Mouse (Mus musculus) lung, postnatal 10 days (tissue): ENCODE results near the gene Sugt1.

Experiments
- DNase-seq: peaks from one replicate; pipeline ENCODE4 v3.0.0; 2021

Sugt1 gene

DNA sequence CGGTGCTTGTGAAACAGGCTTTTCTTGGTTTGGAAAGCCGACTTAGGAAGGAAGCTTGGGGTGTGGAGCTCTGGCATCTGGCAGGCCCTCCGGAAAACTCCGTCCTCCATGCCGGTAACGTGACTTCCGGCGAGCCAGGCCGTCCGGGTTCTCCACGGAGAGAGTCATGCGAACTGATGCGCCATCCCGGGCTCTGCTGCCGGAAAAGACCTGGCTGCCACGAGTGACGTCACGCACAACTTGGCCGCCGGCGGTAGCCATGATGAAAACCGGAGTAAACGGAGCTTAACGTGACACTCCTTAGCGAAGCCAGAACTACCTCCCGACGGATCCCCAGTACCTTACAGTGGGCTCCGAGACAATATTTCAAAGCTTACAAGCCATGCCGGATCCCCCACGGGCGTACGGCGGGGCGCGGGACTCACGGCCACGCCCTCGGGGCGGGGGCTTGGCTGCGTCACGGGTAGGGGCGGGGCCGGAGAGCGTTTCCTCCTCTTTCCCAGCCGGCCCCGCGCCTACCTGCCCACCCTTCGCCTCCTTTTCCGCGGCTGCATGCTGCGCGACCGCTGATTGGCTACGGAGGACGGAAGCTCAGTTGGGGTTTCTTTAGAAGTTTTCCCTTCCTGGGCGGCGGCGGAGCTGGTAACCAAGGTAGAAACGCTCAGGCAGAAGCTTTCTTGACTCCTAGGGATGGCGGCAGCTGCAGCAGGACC is at the start of gene Sugt1:
TSS of gene Sugt1 (plus strand) at position 553 of the 713 bp plus-strand sequence.
- DNase-seq: peak; percentile 97

DNA sequence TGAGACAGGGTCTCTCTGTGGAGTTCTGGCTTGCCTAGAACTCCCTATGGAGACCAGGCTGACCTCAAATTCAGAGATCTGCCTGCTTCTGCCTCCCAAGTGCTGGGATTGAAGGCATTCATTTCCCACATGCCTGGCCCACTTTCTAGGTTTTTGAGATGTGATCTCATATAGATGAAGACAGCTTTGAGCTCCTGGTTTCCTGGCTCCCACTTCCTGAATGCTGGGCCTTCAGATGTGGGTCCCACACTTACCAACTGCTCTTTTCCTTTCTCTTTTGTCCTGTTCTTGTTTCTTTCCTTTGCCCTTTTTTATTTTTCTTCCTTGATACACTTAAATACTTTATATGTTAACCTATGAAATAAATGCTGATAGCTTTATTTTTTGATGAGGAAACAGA is 49.6 kb upstream of the Sugt1 start:
- DNase-seq: no peak

GRCm38 (mm10) chr14:79541606-79542005 is 45.9 kb upstream of the Sugt1 start:
- no peak for DNase-seq

DNA sequence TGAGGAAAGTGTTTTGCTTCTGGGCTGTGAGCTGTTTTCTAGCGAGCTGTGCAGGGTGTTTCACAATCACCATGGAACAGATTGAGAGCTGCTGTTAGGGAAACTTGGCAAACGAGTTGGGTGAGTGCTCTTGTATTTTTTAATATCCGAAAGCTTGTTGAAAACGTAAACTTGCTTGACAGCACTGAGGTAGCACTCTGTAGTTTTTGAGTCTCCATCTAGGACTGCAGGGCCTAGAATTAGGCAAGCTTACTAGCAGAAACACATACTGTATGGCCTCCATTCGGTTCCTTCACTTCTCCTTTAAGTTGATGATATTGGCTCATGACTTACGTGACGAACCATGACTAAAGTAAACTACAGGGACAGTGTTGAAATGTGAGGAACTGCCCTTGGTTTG is 38.1 kb upstream of the Sugt1 start:
- peak; percentile 71 for DNase-seq

DNA sequence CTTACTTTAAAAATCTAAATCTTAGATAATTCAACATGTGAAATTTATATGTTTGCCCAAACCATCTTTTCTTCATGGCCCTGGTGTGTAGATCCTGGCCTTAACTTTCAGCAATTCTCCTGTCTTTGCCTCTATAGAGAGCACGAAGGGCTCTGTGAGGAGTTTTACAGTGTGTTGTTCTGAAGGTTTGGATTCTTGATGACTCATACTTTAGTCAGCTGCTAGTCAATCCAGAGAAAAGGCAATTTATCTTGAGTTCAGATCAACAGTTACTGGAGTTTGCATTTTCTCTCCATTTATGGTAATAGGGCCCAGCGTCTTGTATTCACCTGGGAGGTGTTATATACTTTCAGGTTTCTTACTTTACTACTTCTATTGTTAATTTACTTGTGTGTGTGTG is 35.6 kb upstream of the Sugt1 start:
- DNase-seq: no peak

DNA sequence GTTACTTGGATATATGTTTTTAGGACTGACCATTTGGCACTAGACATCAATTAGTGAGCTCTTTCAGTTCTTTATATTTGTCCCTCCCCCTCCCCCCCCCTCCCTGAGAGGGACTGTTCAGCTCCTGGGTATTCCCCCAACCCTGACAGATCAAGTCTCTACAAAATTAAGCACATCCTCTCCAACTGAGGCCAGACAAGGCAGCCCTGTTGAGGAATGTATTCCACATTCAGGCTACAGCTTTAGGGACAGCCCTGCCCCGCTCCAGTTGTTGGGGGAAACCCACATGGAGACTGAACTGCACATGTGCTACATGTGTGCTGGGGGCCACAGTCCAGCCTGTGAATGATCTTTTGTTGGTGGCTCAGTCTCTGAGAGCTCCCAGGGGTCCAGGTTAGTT is 34.6 kb upstream of the Sugt1 start:
- DNase-seq: no peak

GRCm38 (mm10) chr14:79557796-79558195 is 29.7 kb upstream of the Sugt1 start:
- no peak for DNase-seq

- peak; percentile 83 for DNase-seq
Measured at GRCm38 (mm10) chr14:79562745-79563144, 24.7 kb upstream of the Sugt1 start.

GRCm38 (mm10) chr14:79564784-79565183 is 22.7 kb upstream of the Sugt1 start:
- DNase-seq: no peak

DNA sequence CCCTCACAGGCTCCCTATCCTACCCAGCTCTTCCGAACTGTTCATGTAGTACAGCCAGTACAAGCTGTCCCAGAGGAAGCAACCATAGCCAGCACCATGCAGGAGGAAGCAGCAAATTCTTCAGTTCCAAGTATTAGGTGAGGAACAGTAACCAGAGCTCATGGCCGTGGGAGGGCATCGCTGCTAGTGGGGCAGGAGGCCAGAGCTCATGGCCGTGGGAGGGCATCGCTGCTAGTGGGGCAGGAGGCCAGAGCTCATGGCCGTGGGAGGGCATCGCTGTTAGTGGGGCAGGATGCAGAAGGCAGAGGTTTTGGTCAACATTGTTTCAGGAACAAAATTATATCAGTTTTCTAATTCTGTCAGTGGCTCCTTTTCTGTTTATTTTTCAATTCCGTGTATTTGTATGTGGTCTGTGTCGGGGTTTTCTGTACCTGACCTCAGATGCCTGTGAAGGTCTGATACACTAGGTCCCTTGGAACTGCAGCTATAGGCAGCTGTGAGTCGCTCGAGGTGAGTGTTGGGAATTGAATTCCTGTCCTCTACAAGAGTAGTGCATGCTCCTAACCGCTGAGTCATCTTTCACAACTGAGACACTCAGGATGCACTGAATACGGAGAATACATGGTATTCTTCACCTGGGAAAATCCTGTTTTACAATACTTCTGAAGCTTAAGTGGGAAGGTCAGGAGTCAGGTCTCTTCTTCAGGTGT is 13.9 kb upstream of the Sugt1 start:
- no peak for DNase-seq

DNA sequence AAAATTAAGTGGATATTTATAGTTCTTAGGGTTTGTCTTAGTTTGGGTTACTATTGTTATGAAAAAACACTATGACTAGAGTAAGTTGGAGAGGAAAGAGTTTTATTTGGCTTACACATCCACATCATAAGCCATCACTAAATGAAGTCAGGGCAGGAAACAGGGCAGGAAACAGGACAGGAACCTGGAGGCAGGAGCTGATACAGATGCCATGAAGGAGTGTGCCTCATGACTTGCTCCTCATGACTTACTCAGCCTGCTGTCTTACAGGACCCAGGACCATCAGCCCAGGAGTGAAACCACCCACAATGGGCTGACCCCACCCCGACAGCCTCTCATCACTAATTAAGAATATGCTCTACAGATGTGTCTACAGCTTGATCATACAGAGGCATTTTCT is 13.1 kb upstream of the Sugt1 start:
- DNase-seq: no peak

DNA sequence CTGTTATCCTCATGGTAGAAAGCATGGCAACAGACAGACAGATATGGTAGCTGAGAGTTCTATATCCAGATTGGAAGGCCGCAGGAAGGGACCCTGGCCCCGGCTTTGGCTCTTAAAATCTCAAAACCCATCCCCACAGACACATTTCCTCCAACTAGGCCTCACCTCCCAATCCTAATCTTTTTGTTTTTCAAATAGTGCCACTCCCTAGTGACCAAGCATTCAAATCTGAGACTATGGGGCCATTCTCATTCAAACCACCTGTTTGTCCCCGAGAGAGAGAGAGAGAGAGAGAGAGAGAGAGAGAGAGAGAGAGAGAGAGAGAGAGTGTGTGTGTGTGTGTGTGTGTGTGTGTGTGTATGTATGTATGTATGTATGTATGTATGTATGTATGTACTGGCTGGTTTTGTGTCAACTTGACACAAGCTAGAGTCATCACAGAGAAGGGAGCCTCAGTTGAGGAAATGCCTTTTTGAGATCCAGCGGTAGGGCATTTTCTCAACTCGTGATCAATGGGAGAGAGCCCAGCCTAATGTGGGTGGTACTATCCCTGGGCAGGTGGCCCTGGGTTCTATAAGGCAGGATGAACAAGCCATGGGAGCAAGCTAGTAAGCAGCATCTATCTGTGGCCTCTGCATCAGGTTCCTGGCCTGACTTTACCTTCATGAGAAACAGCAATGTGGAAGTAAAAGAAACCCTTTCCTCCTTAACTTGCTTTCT is 3.8 kb upstream of the Sugt1 start:
- no peak for DNase-seq

GRCm38 (mm10) chr14:79586499-79587138 is 872 bp upstream of the Sugt1 start:
- no peak for DNase-seq

- no peak for DNase-seq
Measured at GRCm38 (mm10) chr14:79587852-79588229, 350 bp downstream of the Sugt1 start.

GRCm38 (mm10) chr14:79588534-79588951 is 1.1 kb downstream of the Sugt1 start:
- DNase-seq: no peak

- no peak for DNase-seq
Measured at GRCm38 (mm10) chr14:79589401-79589800, 1.9 kb downstream of the Sugt1 start.

DNA sequence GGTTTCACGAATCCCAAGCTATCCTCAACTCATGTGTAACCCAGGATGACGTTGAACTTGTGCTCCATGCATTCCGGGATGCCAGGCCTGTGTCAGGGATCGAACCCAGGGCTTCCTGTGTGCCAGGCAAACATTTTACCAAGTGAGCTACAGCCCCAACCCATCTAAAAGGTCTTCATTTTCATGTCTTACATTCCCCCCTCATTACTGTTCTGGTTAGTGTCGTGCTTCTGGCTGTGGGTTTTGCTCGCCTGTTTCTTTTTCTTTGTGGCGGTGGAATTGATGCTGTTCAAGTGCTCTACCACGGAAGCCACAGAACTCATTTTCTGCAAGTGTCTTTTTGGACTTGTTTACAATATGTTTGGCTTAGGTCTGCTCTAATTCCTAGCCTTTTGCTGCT is 3.4 kb downstream of the Sugt1 start:
- no peak for DNase-seq

DNA sequence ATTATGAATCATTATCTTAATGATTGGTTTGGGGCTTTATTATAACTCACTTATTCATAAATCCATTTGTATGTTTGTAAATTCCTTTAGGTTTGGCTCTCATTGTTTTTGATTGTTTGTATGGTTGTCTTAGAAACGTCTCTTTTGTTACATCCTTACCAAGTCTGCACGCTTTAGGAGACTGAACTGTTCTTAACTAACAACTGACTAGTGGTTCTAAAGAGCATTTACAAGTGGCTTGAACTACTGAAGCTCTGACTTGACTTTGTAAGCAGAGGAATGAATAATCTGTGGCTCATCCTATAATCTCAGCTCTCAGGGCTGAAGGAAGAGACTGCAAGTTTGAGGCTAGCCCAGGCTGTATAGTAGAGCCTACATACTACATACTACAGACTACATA is 4.1 kb downstream of the Sugt1 start:
- no peak for DNase-seq

DNA sequence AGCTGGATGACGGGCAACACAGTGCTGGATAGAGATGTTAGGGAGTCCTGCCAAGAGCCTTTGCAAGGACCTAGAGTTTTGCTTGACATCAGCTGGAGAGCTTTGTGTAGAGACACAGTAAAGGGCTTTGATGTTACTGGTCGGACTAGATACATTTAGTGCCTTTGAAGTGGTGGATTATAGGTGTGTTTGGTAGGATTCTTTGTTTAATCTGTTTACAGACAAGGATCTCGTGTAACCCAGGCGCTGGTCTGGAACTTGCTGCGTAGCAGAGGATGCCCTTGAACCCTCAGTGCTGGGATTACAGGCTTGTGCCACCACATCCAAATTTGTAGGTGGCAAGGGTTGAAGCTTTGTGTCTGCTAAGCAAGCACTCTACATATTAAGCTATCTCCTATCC is 6.6 kb downstream of the Sugt1 start:
- DNase-seq: no peak

DNA sequence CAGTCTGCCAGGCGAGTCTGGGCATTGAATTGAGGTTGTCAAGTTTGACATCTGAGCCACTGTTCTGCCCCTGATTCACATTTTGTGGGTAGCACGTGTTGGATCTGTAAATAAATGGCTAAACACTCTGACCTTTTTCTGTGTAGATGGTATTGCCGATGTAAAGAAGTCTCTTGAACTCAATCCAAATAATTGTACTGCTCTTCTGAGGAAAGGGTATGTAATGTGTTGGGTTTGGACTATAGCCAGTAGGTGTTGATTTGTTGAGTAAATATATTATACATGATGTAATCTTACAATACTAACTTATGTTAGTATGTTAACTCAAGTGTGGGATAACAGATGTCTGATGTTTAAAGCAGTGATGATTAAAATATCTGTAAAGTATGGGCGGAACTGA is 9.1 kb downstream of the Sugt1 start:
- no peak for DNase-seq

- DNase-seq: no peak
Measured at GRCm38 (mm10) chr14:79605881-79606280, 18.4 kb downstream of the Sugt1 start.

DNA sequence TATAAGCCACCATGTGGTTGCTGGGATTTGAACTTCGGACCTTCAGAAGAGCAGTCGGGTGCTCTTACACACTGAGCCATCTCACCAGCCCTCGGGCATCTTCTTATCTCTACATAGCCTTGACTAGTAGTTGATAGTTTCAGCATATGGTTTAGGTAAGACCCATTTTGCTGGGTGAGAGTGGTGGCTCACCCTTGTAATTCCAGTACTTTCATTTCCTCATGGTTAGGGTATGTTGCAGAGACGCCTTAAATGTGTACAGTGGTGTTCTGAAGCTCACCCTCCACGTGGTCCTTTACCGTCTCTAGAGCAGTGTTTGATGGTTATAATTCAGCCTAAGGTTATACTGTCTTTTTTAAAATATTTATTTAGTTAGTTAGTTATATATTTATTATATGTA is 18.9 kb downstream of the Sugt1 start:
- no peak for DNase-seq

DNA sequence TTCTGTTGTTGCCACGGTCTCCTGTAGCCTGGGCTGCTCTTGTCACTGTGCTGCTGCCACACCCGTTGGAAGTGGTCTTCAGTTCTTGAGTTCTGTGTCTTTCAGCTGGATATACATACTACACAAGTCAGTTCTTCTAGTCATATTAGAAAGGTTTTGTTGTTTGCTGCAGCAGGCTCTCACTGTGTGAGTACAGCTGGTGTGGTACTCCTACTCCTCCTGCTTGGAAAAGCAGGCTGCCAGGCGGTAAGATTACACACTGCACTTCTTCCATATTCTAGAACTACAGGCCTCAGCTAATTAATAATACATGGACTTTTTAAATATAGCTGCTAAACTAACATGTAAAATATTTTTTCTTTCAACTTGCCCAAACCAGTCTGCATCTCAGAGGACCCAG is 19.4 kb downstream of the Sugt1 start:
- DNase-seq: no peak

- DNase-seq: no peak
Measured at GRCm38 (mm10) chr14:79607352-79607751, 19.9 kb downstream of the Sugt1 start.
